Mouse (Mus musculus): ENCODE results near the gene Hcn4. TPM values are rescaled to one million over a fixed set of nuclear protein-coding genes. Genes with fewer than 3 reads are reported as not detected.

Gene Hcn4
- polyA plus RNA-seq, 1 experiment = 6.2 TPM

DNA sequence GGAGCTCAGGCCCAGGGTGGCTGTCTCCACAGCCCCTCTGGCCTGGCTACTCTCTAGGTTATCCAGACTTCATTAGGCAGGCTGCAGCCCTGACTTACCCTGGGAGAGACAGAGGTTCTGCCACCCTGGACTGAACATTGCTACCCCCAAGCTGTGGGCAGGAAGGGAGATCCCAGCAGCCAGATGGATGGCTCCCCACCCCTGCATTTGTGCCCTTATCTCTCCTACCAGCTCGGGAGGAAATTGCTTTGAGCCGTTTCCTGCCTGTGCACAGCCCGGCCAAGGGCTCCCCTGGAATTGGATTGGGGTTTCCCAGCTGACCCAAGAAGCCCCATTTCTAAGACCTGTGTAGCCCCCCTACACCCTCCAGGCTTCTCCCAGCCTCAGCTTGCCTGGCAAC lies 23.8 kb downstream of the Hcn4 start:
- no peak for DNase-seq (ENCODE audit: extremely low spot score in 1 of 2, low spot score in 1 of 2)

DNA sequence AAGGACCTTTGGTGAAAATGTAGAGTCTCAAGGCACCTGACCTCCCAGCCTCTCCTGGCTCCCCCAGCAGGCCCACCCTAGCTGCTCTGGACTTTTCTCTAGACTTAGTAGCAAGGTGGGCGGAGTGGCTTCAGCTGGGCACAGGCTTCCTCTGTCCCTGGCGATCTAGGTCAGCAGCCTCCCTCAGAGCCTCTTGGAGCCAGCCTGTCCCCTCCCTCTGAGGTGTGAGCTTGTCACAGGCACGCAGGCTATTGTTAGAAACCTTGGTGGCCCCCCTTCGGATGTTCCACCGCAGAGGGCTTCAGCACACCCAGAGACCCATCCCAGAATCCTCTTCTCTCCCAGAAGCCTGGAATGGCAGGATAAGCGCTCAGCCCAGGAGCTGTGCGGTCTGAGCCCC lies 24.5 kb downstream of the Hcn4 start:
- no peak for DNase-seq (ENCODE audit: extremely low spot score in 1 of 2, low spot score in 1 of 2)

DNA sequence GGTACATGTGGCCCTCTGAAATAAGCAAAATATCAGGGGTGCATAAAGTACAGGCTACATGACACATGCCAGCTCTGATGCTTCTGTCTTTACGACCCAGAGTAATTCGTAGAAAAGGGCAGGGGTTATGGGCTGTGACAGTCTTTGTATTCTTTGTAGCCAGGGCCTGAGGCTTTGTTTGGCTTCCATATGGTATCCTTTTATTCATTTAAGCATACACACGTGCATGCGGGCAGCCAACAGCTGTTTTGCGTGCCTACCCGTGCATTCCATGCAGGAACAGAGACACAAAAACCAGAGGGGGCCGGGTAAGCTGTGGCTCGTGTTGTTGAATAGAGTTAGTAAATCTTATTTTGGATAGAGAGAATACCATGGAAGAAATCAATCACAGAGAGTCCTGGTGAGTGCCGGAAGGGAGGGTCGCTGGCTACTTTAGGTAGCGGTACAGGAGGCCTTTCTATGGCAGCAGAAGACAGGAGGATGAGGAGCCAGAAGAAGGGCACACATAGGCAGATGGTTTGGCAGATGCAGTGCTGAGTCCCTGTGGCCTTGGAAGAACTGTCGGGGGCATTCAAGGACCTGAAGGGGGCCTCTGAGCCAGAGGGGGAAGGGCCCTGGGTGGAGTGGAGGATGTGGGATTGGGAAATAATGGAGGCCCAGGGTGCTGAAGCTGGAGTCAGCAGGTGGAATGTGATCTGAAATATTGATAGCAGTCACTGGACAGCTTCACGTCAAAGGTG lies 26.5 kb downstream of the Hcn4 start:
- DNase-seq (ENCODE audit: extremely low spot score in 1 of 2, low spot score in 1 of 2) = no peak

DNA sequence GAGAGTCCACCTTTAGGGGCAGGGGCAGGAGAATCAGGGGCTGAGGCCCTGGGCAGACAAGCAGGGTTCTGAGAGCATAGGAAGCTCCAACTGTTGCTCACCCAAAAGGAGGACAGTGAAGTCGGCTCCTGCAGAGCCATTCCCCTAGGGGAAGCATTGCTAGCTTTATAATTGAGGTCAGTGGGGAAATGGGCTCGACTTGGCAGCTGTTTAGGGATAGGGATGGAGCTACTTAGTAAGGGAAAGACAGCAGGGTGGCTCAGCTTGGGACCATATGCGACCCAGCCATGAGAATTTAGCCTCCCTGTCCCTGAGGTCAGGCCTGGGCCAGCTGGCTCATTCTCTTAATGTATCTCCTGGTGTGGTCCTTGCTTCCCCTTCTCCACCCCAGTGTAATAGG lies 31.7 kb downstream of the Hcn4 start:
- no peak for DNase-seq (ENCODE audit: extremely low spot score in 1 of 2, low spot score in 1 of 2)

DNA sequence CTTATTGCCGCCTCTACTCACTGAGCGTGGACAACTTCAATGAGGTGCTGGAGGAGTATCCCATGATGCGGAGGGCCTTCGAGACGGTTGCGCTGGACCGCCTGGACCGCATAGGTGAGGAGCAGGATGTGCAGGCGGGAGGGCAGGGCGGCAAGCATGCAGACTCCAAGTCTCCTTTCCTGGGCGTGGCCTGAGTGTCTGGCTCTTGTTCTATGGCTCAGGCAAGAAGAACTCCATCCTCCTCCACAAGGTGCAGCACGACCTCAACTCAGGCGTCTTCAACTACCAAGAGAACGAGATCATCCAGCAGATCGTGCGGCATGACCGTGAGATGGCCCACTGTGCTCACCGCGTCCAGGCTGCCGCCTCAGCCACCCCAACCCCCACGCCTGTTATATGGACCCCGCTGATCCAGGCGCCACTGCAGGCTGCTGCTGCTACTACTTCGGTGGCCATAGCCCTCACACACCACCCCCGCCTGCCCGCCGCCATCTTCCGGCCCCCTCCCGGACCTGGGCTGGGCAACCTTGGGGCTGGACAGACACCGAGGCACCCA lies 35.9 kb downstream of the Hcn4 start:
- DNase-seq (ENCODE audit: extremely low spot score in 1 of 2, low spot score in 1 of 2) = no peak

DNA sequence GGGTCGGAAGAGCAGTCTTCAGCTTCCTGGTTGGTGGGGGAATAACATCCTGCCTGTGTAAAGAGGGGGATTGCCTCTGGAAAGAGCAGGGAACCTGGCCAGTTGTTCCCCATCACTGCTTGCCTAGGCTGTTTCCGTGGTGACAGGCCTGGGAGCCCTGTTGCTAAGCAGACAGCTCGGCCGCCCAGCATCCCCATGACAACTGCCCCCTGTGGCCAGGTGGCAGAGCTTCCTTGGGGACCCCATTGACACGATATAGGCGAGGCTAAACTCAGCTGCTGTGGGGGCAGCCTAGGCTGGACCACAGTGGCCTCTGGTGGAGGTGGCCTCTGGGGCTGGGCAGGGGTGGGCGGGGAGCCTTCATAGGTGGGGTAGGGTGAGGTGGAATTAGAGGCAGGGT lies 40.6 kb downstream of the Hcn4 start:
- no peak for DNase-seq (ENCODE audit: extremely low spot score in 1 of 2, low spot score in 1 of 2)

DNA sequence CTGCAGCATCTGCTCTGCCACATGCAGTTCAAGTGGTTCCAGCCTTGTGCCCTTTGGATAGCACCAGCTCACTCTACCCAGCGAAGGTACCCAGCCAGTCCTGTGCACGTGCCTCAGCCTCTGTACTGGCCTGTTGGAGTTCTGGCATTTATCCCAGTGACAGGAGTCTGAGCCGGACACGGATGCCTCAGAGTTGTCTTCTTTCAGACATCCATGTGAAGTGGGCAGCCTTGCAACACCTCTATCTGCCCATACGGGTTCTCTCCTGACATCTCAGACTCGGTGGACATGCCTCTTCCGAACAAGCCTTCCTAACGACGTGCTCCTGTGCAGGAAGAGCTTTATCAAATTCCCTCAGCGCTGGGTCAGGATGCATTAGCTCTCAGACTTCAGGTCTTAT lies 47.9 kb downstream of the Hcn4 start:
- no peak for DNase-seq (ENCODE audit: extremely low spot score in 1 of 2, low spot score in 1 of 2)

DNA sequence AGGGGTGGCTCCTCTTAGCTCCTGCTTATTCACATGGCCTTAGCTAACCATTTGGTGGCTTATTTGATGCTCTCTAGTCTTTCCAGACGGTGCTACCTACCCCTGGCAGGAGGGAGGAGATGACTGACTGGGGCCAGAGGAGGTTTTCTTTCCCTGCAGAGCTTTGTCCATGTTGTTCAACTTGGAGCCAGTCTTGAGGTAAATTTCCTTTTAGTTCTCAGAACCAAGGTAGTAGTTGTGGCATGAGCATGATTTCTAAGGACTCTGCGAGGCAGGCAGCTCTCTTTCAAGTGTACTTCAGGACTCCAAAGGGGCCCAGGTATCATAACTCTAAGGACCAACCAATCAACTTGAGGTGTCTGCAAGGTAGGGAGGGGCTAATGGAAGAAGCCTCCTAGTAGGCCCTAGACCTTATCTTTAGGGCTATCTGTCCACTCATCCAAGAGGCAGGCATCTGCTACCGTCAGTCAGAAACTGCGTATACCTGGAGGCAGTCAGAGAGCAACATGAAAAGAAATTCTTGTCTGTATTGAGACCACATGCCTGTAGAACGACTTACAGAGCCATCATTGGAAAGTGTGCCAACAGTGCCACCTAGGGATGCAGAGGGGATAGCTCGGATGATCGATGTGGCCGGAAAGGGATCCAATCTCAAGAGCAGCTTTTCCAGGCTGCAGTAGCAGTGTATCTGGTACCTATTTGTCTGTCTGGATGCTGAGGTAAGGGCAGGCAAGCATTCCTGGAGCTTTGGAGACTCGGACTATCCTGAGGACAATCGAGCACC lies 50.5 kb downstream of the Hcn4 start:
- DNase-seq (ENCODE audit: extremely low spot score in 1 of 2, low spot score in 1 of 2) = peak; percentile 41 to 88

DNA sequence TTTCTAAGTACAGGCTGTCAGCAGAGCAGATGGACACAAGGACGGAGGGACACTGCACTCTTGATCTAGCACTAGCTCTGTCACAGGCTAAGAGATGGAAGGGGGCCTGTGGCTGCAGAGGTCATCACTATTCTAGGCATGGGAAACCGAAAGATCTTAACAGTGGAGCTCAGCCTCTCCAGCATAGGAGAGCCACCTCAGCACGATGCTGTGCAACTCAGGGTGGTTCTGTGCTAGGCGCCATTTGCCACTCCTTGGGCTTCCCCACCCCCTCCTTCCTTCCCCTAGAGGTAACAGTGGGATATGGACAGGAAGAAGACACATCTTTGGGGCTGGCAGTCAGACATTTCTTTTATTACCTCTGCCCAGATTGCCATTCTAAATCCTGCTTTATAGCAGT lies 51.1 kb downstream of the Hcn4 start:
- DNase-seq (ENCODE audit: extremely low spot score in 1 of 2, low spot score in 1 of 2) = no peak

DNA sequence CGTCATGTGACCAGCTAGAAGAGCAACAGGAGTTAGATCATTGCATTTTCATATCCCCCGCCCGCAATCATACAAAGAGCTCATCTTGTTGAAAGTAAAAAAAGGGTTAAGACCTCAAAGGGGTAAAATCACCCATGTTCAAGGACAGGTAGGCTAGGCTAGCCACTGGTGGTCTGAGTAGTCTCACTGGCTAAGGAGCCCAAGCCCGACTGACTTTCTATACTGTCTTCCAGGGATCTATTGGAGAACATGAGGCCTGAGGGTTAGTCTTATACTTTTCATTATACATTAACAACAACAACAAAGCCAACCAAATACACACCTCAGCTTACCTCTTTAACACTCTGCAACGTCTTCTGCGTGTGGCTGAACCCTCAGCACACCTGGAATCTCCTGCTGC lies 52.2 kb downstream of the Hcn4 start:
- no peak for DNase-seq (ENCODE audit: extremely low spot score in 1 of 2, low spot score in 1 of 2)

DNA sequence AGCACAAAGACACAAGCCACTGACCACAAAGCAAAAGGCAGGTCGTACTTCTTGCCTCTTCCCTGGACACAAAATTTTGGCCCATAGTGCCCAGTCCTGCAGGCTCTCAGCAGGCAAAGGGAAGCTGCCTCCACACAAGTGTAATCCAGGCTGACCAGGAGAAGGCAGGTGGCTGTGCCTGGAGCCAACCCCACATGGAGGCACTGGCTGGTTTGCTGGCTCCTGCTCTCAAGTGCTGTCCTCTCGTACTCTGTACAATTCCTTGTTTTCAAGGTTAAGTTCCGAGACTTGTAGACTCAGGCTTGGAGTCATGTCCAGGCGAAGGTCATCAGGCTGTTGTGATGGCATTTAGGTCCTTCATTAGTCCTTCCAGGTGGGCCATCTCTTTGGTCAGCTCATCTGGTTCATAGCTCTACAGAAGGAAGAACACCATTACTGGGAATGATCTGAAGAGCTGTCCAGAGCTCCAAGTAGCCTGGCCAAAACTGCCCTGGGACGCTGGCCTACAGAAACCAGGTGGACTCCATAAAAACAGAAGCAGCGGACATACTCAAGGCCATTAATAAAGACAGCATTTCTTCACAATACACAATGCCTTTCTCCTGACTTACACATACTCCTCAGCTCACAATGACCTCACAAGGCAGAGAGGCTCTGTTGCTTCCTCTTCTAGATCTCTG lies 53.9 kb downstream of the Hcn4 start:
- DNase-seq (ENCODE audit: extremely low spot score in 1 of 2, low spot score in 1 of 2) = no peak

DNA sequence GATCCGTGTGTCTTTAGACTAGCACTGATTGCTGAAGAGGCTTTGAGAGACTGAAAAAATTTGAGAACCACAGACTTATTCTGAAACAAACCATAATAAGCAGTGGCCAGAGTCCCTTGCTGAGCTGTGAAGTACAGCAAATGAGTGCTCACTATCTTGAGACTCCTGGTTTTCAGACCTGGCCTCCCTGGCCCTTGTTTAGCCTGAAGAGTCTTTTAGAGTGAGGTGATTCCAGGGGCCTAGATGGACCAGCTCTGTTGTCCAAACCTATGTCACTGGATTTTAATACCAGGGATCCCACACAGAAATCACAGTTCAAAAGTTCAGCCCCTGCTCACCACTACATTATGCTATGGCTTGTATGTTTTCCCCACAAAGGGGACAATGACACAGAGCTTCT lies 56.6 kb downstream of the Hcn4 start:
- no peak for DNase-seq (ENCODE audit: extremely low spot score in 1 of 2, low spot score in 1 of 2)

DNA sequence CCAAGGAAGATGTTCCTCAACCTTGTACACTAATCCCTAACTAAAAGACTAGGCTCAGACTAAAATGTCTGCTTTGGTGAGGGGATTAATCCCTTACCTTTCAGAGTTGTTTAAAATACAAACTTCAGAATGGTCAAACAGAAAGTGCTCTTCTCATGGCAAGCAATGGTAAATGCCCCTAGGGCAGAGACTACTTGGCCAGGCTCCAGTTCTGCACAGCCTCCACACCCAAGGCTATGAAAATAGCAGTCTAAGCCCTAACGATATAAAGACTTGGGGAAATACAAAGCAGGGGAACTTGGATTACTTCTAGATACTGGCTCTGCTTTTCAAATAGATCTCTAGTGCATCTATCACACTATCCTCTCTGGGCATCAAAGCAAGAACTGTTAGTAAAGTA lies 59.5 kb downstream of the Hcn4 start:
- no peak for DNase-seq (ENCODE audit: extremely low spot score in 1 of 2, low spot score in 1 of 2)

DNA sequence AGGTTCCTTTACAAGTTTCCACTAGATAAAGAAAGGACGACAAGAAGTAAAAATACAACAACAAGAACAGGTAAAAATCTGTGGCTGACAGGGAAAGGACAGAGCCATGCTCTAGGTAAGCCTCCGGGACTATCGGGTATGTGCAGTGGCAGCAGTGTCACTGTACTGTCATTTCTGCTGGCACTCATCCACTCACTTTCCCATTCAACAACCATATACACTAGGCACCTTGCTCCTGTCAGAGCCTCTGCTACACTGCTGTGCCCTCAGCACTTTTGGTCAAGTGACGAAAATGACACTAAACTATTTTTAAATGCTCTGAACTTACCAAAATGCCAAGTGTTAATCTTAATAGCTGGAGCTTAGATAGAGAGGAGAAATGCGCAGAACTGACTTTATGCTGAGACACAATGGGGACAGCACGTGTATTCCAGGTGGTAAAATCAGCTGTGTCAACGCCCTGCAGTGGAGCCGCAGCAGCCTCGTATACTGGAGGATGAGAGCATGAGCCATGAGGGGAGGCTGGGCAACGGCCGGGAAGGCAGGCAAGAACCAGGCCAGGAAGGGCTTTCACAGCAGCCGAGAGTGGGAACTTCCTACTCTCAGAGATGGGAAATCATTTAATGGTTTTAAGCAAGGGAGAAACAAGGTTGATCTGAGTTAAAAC lies 66.7 kb downstream of the Hcn4 start:
- no peak for DNase-seq (ENCODE audit: extremely low spot score in 1 of 2, low spot score in 1 of 2)

DNA sequence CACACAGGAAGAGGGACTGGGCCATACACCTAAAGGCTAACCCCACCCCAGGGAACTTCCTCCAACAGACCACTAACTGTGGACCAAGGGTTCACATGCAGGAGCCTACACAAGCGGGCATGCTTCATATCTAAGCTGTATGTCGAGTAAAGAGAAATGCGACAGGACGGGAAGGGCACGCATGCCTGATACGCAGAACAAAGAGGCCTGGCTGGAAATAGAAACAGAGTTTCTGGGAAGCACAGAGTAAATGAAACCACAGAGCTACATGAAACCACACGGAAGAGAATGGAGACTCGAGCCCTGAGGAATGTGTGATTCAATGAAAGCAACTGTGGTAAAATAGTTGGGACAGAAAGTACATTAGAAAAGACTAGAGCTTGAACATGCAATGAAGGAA lies 67.7 kb downstream of the Hcn4 start:
- DNase-seq (ENCODE audit: extremely low spot score in 1 of 2, low spot score in 1 of 2) = no peak

DNA sequence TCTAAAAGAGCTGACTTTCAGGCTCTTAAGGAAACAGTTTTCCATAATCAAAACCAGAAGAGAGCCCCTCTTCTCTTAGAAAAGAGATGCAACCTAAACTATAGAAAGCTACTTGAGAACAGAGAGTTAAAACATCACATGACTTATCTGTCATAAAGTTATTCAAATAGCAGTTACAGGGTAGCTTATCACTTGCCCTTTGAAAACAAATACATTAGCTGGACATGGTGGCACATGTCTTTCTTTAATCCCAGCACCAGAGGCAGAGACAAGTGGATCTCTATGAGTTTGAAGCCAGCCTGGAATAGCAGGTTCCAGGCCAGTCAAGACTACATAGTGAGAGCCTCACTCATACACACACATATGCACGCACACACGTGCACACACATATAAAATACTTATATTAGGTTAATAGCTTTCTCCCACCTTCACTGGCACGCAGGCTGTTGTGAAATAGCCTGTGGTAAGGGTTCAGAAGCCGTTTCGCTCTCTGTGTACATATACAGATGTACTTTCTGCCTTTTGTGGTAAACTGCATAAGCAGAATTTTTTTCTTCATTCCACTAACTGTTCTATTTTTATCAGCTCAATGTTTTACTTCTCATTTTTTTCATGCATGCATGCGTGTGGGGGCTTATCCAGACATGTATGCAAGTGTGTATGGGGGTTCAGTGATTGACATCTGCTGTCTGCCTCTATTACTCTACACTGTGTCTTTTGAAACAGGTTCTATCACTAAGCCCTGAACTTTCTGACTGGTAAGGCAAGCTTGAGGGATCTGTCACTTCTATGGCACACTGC lies 68.8 kb downstream of the Hcn4 start:
- no peak for DNase-seq (ENCODE audit: extremely low spot score in 1 of 2, low spot score in 1 of 2)

DNA sequence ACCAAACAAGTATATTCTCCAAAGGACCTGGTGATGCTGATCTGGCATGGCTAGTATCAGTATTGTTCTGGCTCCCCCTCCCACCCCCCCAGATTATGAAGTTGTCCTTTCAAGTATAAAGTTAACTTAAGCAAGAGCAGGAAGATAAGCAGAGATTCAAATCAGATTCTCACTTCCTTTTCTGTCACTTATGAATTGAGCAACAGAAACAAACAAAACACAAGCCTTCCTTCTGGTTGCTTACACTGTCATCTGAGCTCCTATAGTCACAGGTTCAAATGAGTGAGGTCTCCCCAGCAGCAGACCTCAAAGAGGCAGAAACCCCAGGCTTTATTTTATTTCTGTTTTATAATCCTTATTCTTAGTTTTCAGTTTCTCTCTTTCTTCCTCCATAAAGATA lies 76.4 kb downstream of the Hcn4 start:
- no peak for DNase-seq (ENCODE audit: extremely low spot score in 1 of 2, low spot score in 1 of 2)

DNA sequence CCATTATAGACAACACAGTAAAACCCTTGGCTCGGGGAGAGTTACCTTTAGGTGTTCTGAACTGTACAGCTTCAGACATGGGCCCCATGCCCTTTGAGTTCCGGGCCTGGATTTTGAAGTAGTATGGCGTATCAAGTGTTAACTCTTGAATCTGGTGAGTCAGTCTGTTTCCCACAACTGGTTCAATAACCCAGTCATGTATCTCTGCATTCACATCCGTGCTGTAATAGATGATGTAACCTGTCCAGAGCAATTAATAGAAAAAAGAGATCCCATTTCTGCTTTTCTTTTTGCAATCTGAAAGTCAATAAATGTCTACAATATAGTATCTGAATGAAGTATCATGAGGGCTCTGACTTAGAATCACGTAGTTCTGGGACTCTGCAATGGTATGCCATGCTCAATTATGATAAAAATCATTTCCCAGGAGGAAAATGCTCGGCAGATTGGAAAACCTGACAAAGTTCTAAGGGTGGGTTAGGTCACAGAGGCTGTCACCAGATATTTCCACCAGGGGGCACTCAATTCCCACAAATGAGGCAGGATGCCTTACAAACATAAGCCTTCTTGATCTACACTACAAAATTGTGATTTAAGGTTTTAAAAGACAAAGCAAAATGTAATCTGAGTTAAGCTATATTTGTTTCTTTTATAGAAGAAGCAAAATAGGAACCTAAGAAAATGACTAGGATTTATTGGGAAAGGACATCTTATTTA lies 79.8 kb downstream of the Hcn4 start:
- DNase-seq (ENCODE audit: extremely low spot score in 1 of 2, low spot score in 1 of 2) = peak in 1 of 2 experiments; percentile 80
